Mouse (Mus musculus) embryonic facial prominence, embryonic 11.5 days (tissue): ENCODE measurements at regions not wholly inside any gene's neighbourhood (a gene's known extent, or its start where the extent isn't known, plus 50 kb on each side); places are given as distances from the start of the nearest gene placed in this dataset.

Source experiments
- microRNA-seq: library from miRNA; unstranded; fragments of <30 nt; microRNA quantifications from one replicate; pipeline ENCODE4, GENCODE M21; 2016; ENCODE audit warnings: borderline number of aligned reads

Small RNA genes lying in the stretch of these regions (microRNA-seq; reads per million reads assigned to microRNA genes)
- gene Mir124a-2 = 3.3 reads per million
